Mouse (Mus musculus) G1E (cell line): ENCODE results near the gene Tbc1d13. TPM values are rescaled to one million over a fixed set of nuclear protein-coding genes. Genes with fewer than 3 reads are reported as not detected.
"Not testable (repeated sequence)": the region's sequence is repeated elsewhere in the genome, so short reads cannot be mapped to it uniquely, and the experiment has no call there.

Experiments
- ATAC-seq: 2 replicates; pipeline ENCODE4 v1.8.0; 2016; ENCODE audit warnings: mild to moderate bottlenecking; ENCODE audit not compliant: insufficient number of reproducible peaks, poor library complexity, low FRiP score, severe bottlenecking; ENCODE audit errors: extremely low read depth
- DNase-seq: peaks from one replicate; pipeline ENCODE4 v3.0.0; 2012; ENCODE audit warnings: low spot score
- H3K27me3 ChIP-seq: 2 replicates; pipeline ENCODE4 v1.6.1; 2012; ENCODE audit warnings: mild to moderate bottlenecking, low read length, inconsistent platforms; ENCODE audit not compliant: insufficient read depth
- H3K36me3 ChIP-seq: replicated peaks from 2 replicates; pipeline ENCODE3; 2012; ENCODE audit warnings: mild to moderate bottlenecking, inconsistent platforms
- H3K4me1 ChIP-seq: 2 replicates; pipeline ENCODE4 v1.6.1; 2012; ENCODE audit warnings: low read depth, low read length, inconsistent platforms, mixed read lengths; ENCODE audit not compliant: insufficient read depth
- H3K4me3 ChIP-seq: 2 replicates; pipeline ENCODE4 v1.5.1; 2012; ENCODE audit warnings: low read depth, mild to moderate bottlenecking, inconsistent platforms, low read length, moderate library complexity, mixed read lengths
- H3K9me3 ChIP-seq: replicated peaks from 2 replicates; pipeline ENCODE4 v1.6.1; 2012; ENCODE audit warnings: inconsistent platforms
- CTCF ChIP-seq: IDR thresholded peaks from 2 replicates; pipeline ENCODE4 v1.5.1; 2012; ENCODE audit warnings: low read depth, low read length, inconsistent platforms, mixed read lengths
- GATA1 ChIP-seq: IDR thresholded peaks from 2 replicates; pipeline ENCODE4 v1.6.1; 2012; ENCODE audit warnings: borderline replicate concordance, low read length, inconsistent platforms, mixed read lengths
- GATA2 ChIP-seq: IDR thresholded peaks from 2 replicates; pipeline ENCODE4 v1.6.1; 2012; ENCODE audit warnings: low read depth, low read length, inconsistent platforms, borderline replicate concordance
- POLR2AphosphoS5 ChIP-seq: IDR thresholded peaks from 2 replicates; pipeline ENCODE4 v1.6.1; 2012; ENCODE audit warnings: low read depth, low read length, inconsistent platforms; ENCODE audit not compliant: insufficient replicate concordance
- TAL1 ChIP-seq: conservative IDR thresholded peaks from 2 replicates; pipeline ENCODE4 v1.6.1; 2012; ENCODE audit warnings: low read depth, low read length, inconsistent platforms, mixed read lengths
- polyA plus RNA-seq: library from polyadenylated mRNA; stranded (reverse); fragments of >175 nt; gene quantifications from 2 replicates; pipeline ENCODE4 v1.2.3, GENCODE M21; 2012
- total RNA-seq, 2 experiments: library from RNA; stranded (forward) in 1 of 2; stranded (reverse) in 1 of 2; fragments of 200-1000 nt in 1 of 2; fragments of >200 nt in 1 of 2; fragmentation: Nextera tagmentation in 1 of 2; gene quantifications; 2 replicates each; pipeline ENCODE4 v1.2.3; 2014 to 2017

The Tbc1d13 gene
- total and polyA plus RNA-seq, 3 experiments, result 24.5 to 38.6 (median 38.0) TPM

DNA sequence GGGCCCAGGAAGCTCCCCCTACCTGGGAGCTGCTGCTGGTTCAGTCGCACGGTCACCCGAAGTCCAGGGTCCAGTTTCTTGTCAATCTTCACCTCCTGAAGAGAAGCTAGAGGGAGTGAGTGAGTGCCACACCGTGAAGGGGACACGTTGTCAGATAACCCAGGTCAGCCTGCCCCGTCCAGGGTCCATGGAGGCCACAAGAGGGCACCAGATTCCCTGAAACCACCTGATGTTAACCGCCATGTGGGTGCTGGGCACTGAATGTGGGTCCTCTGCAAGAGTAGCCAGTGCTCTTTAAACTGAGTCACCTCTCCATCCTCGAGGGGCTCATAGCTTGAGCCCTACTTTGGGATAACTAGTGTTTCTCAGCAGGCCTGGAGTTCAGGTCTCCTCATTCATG lies 42.4 kb downstream of the Tbc1d13 start:
- ATAC-seq, result no peak
- TF ChIP-seq TAL1, result no peak
- no peak for TF ChIP-seq GATA2
- no peak for TF ChIP-seq POLR2AphosphoS5
- no peak for TF ChIP-seq GATA1
- no peak for TF ChIP-seq CTCF
- Histone ChIP-seq H3K9me3 (peaks cover 7% of the 10 kb centered on the region), H3K36me3 (peaks cover 58% of the 10 kb centered on the region), H3K4me1 (peaks cover 72% of the 10 kb centered on the region), H3K4me3 (no peak overlapping the region; the same call in 1 of the 2 replicates), H3K27me3 (peaks cover 2% of the 10 kb centered on the region; the same call in 1 of the 2 replicates)
- DNase-seq, result no peak

GRCm38 (mm10) chr2:30176561-30176960 lies 43.0 kb downstream of the Tbc1d13 start:
- H3K36me3 ChIP-seq, result peaks cover 58% of the 10 kb centered on the region
- ATAC-seq, result no peak
- peak overlapping the region; percentile 82; the same call in 1 of the 2 replicates for H3K4me3 ChIP-seq
- TF ChIP-seq GATA1, result no peak
- TF ChIP-seq CTCF, result no peak
- no peak for TF ChIP-seq POLR2AphosphoS5
- TF ChIP-seq GATA2, result no peak
- no peak for TF ChIP-seq TAL1
- H3K9me3 ChIP-seq, result peaks cover 7% of the 10 kb centered on the region
- peaks cover 2% of the 10 kb centered on the region; the same call in 1 of the 2 replicates for H3K27me3 ChIP-seq
- peaks cover 66% of the 10 kb centered on the region for H3K4me1 ChIP-seq
- DNase-seq, result no peak

GRCm38 (mm10) chr2:30177700-30178675 lies 44.4 kb downstream of the Tbc1d13 start, which contains the start of gene Spout1:
Gene Spout1, minus strand, starts transcription at chr2:30178459.
- DNase-seq (peak; percentile 78), ATAC-seq (peak; percentile 95)
- H3K27me3 ChIP-seq, result peaks cover 2% of the 10 kb centered on the region; the same call in 1 of the 2 replicates
- peaks cover 45% of the 10 kb centered on the region for H3K36me3 ChIP-seq
- peak within 1 kb of the TSS; percentile 82 for H3K4me3 ChIP-seq
- TF ChIP-seq CTCF (no peak), GATA1 (no peak)
- H3K9me3 ChIP-seq, result peaks cover 7% of the 10 kb centered on the region
- peaks cover 52% of the 10 kb centered on the region for H3K4me1 ChIP-seq

DNA sequence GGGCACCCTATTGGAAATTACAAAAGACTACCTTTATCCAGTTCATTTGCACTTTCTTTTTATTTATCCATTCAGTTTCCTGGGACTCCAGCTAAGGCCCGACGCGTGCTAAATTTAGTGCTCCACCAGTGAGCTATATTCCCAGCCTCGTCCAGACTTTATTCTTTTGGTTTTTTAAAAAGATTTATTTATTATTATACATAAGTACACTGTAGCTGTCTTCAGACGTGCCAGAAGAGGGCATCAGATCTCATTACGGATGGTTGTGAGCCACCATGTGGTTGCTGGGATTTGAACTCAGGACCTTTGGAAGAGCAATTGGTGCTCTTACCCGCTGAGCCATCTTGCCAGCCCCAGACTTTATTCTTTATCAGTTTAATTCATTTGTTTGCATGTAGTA lies 45.2 kb downstream of the Tbc1d13 start:
- H3K9me3 ChIP-seq, DNase-seq, H3K27me3 ChIP-seq, ATAC-seq: not testable (repeated sequence)
- peak overlapping the region; percentile 82; the same call in 1 of the 2 replicates for H3K4me3 ChIP-seq
- H3K4me1 ChIP-seq, result peaks cover 45% of the 10 kb centered on the region
- H3K36me3 ChIP-seq, result peaks cover 38% of the 10 kb centered on the region

GRCm38 (mm10) chr2:30182424-30182823 lies 48.9 kb downstream of the Tbc1d13 start:
- Histone ChIP-seq H3K4me1 (peaks cover 31% of the 10 kb centered on the region), H3K9me3 (peaks cover 6% of the 10 kb centered on the region), H3K4me3 (no peak overlapping the region), H3K27me3 (peaks cover 2% of the 10 kb centered on the region; the same call in 1 of the 2 replicates), H3K36me3 (peaks cover 27% of the 10 kb centered on the region)
- ATAC-seq, result no peak
- TF ChIP-seq GATA1, result no peak
- no peak for TF ChIP-seq CTCF
- no peak for TF ChIP-seq TAL1
- no peak for TF ChIP-seq GATA2
- TF ChIP-seq POLR2AphosphoS5, result no peak
- DNase-seq, result no peak

- H3K4me1 ChIP-seq, result peaks cover 19% of the 10 kb centered on the region
- ATAC-seq (no peak), DNase-seq (no peak)
- peaks cover 6% of the 10 kb centered on the region for H3K9me3 ChIP-seq
- peaks cover 2% of the 10 kb centered on the region; the same call in 1 of the 2 replicates for H3K27me3 ChIP-seq
- peaks cover 37% of the 10 kb centered on the region for H3K36me3 ChIP-seq
- H3K4me3 ChIP-seq, result no peak overlapping the region
- TF ChIP-seq TAL1 (no peak), CTCF (no peak), GATA2 (no peak), GATA1 (no peak)
Measured at GRCm38 (mm10) chr2:30183721-30184120, 50.2 kb downstream of the Tbc1d13 start.
